Mouse (Mus musculus): ENCODE measurements around the gene Gm42669.

- TF ChIP-seq CTCF (IDR thresholded peaks at IDR 0.05; ENCODE audit: low read depth) = no peak
- no peak for TF ChIP-seq EP300 (IDR thresholded peaks at IDR 0.05; ENCODE audit: low read depth)
Measured at GRCm38 (mm10) chr5:107598380-107598779, 91.0 kb downstream of the Gm42669 start.

All from heart, postnatal 0 days (tissue).